Mouse (Mus musculus): ENCODE data around the gene Dlat. TPM values are rescaled to one million over a fixed set of nuclear protein-coding genes. Genes with fewer than 3 reads are reported as not detected.
A peak's percentile ranks its signal among the peaks of the same experiment; 100 is the strongest.

The Dlat gene
- 64.0 and 67.9 TPM in 2 replicates for polyA plus RNA-seq (2015; fragmentation: Nextera tagmentation; extraction: Ambion mirVana)

GRCm38 (mm10) chr9:50659392-50660217 is at the start of gene Dlat:
Gene Dlat (minus strand): TSS chr9:50659780.
- no peaks in the 10 kb centered on the region for H3K27me3 ChIP-seq (ENCODE audit: insufficient read depth, low read length)
- peaks cover 13% of the 10 kb centered on the region for H3K4me1 ChIP-seq (ENCODE audit: insufficient read depth, low read length)
- no peaks in the 10 kb centered on the region for H3K9me3 ChIP-seq (ENCODE audit: low read length)
- H3K36me3 ChIP-seq (ENCODE audit: insufficient read depth, low read length) = peaks cover 16% of the 10 kb centered on the region; the same call in 1 of the 2 replicates
- peak within 1 kb of the TSS; percentile 92 for H3K9ac ChIP-seq (replicated peaks; ENCODE audit: low read length)
- WGBS = under 1% methylated on average over 63 of the region's 63 CpGs
- peak within 1 kb of the TSS; percentile 93 for H3K4me3 ChIP-seq (ENCODE audit: low read length)
- H3K27ac ChIP-seq (ENCODE audit: low read length) = peak within 1 kb of the TSS; percentile 84
- peak within 1 kb of the TSS; percentile 63 for H3K4me2 ChIP-seq (replicated peaks; ENCODE audit: low read depth, low read length)
- ATAC-seq (ENCODE audit: low FRiP score, low TSS enrichment) = peak; percentile 94

GRCm38 (mm10) chr9:50709108-50709507 is 49.5 kb upstream of the Dlat start:
- ATAC-seq (ENCODE audit: low FRiP score, low TSS enrichment) = no peak
- H3K9me3 ChIP-seq (ENCODE audit: low read length) = no peaks in the 10 kb centered on the region
- H3K4me1 ChIP-seq (ENCODE audit: insufficient read depth, low read length) = no peaks in the 10 kb centered on the region
- H3K4me2 ChIP-seq (replicated peaks; ENCODE audit: low read depth, low read length) = no peak overlapping the region
- H3K27me3 ChIP-seq (ENCODE audit: insufficient read depth, low read length) = no peaks in the 10 kb centered on the region
- H3K4me3 ChIP-seq (ENCODE audit: low read length) = no peak overlapping the region
- no peak overlapping the region for H3K9ac ChIP-seq (replicated peaks; ENCODE audit: low read length)
- H3K36me3 ChIP-seq (ENCODE audit: insufficient read depth, low read length) = no peaks in the 10 kb centered on the region
- WGBS = 35% methylated on average over 2 of the region's 2 CpGs
- no peak overlapping the region for H3K27ac ChIP-seq (ENCODE audit: low read length)

- no peak overlapping the region for H3K27ac ChIP-seq (ENCODE audit: low read length)
- no peaks in the 10 kb centered on the region for H3K9me3 ChIP-seq (ENCODE audit: low read length)
- no peaks in the 10 kb centered on the region for H3K4me1 ChIP-seq (ENCODE audit: insufficient read depth, low read length)
- no peaks in the 10 kb centered on the region for H3K36me3 ChIP-seq (ENCODE audit: insufficient read depth, low read length)
- no peak overlapping the region for H3K9ac ChIP-seq (replicated peaks; ENCODE audit: low read length)
- H3K4me2 ChIP-seq (replicated peaks; ENCODE audit: low read depth, low read length) = no peak overlapping the region
- peaks cover 8% of the 10 kb centered on the region for H3K27me3 ChIP-seq (ENCODE audit: insufficient read depth, low read length)
- no peak overlapping the region for H3K4me3 ChIP-seq (ENCODE audit: low read length)
- 62% methylated on average over 6 of the region's 6 CpGs for WGBS
- no peak for ATAC-seq (ENCODE audit: low FRiP score, low TSS enrichment)
Measured at GRCm38 (mm10) chr9:50704907-50705306, 45.3 kb upstream of the Dlat start.

- no peak overlapping the region for H3K4me3 ChIP-seq (ENCODE audit: low read length)
- 55% methylated on average over 11 of the region's 11 CpGs for WGBS
- no peak for ATAC-seq (ENCODE audit: low FRiP score, low TSS enrichment)
- peaks cover 17% of the 10 kb centered on the region for H3K27me3 ChIP-seq (ENCODE audit: insufficient read depth, low read length)
- no peaks in the 10 kb centered on the region for H3K9me3 ChIP-seq (ENCODE audit: low read length)
- peaks cover 13% of the 10 kb centered on the region; the same call in 1 of the 2 replicates for H3K4me1 ChIP-seq (ENCODE audit: insufficient read depth, low read length)
- no peak overlapping the region for H3K27ac ChIP-seq (ENCODE audit: low read length)
- H3K4me2 ChIP-seq (replicated peaks; ENCODE audit: low read depth, low read length) = no peak overlapping the region
- no peaks in the 10 kb centered on the region for H3K36me3 ChIP-seq (ENCODE audit: insufficient read depth, low read length)
- H3K9ac ChIP-seq (replicated peaks; ENCODE audit: low read length) = no peak overlapping the region
Measured at GRCm38 (mm10) chr9:50700921-50701691, 41.5 kb upstream of the Dlat start.

- Histone ChIP-seq H3K9ac (replicated peaks; ENCODE audit: low read length) (peak overlapping the region; percentile 64), H3K27ac (ENCODE audit: low read length) (no peak overlapping the region), H3K4me2 (replicated peaks; ENCODE audit: low read depth, low read length) (peak overlapping the region; percentile 100), H3K9me3 (ENCODE audit: low read length) (no peaks in the 10 kb centered on the region), H3K4me3 (ENCODE audit: low read length) (peak overlapping the region; percentile 64), H3K27me3 (ENCODE audit: insufficient read depth, low read length) (peaks cover 17% of the 10 kb centered on the region), H3K4me1 (ENCODE audit: insufficient read depth, low read length) (peaks cover 16% of the 10 kb centered on the region; the same call in 1 of the 2 replicates), H3K36me3 (ENCODE audit: insufficient read depth, low read length) (no peaks in the 10 kb centered on the region)
- WGBS = under 1% methylated on average over 60 of the region's 70 CpGs
- peak; percentile 52; the same call in 1 of the 2 replicates for ATAC-seq (ENCODE audit: low FRiP score, low TSS enrichment)
Measured at GRCm38 (mm10) chr9:50698418-50699409, 39.1 kb upstream of the Dlat start.

GRCm38 (mm10) chr9:50697706-50698041 is 38.1 kb upstream of the Dlat start:
- Histone ChIP-seq H3K27ac (ENCODE audit: low read length) (no peak overlapping the region), H3K9me3 (ENCODE audit: low read length) (no peaks in the 10 kb centered on the region), H3K4me3 (ENCODE audit: low read length) (peak overlapping the region; percentile 39), H3K4me1 (ENCODE audit: insufficient read depth, low read length) (peaks cover 22% of the 10 kb centered on the region), H3K9ac (replicated peaks; ENCODE audit: low read length) (peak overlapping the region; percentile 58; the same call in 1 of the 2 replicates), H3K4me2 (replicated peaks; ENCODE audit: low read depth, low read length) (peak overlapping the region; percentile 100), H3K36me3 (ENCODE audit: insufficient read depth, low read length) (no peaks in the 10 kb centered on the region), H3K27me3 (ENCODE audit: insufficient read depth, low read length) (peaks cover 17% of the 10 kb centered on the region)
- peak; percentile 66 for ATAC-seq (ENCODE audit: low FRiP score, low TSS enrichment)
- 2% methylated on average over 12 of the region's 12 CpGs for WGBS

- no peak for ATAC-seq (ENCODE audit: low FRiP score, low TSS enrichment)
- Histone ChIP-seq H3K4me1 (ENCODE audit: insufficient read depth, low read length) (peaks cover 23% of the 10 kb centered on the region), H3K27me3 (ENCODE audit: insufficient read depth, low read length) (peaks cover 17% of the 10 kb centered on the region), H3K4me2 (replicated peaks; ENCODE audit: low read depth, low read length) (peak overlapping the region; percentile 100), H3K36me3 (ENCODE audit: insufficient read depth, low read length) (no peaks in the 10 kb centered on the region), H3K9ac (replicated peaks; ENCODE audit: low read length) (peak overlapping the region; percentile 58; the same call in 1 of the 2 replicates), H3K27ac (ENCODE audit: low read length) (no peak overlapping the region), H3K4me3 (ENCODE audit: low read length) (peak overlapping the region; percentile 39), H3K9me3 (ENCODE audit: low read length) (no peaks in the 10 kb centered on the region)
- 63% methylated on average over 12 of the region's 12 CpGs for WGBS
Measured at GRCm38 (mm10) chr9:50696851-50697705, 37.5 kb upstream of the Dlat start.

- no peaks in the 10 kb centered on the region for H3K9me3 ChIP-seq (ENCODE audit: low read length)
- WGBS = 89% methylated on average over 6 of the region's 6 CpGs
- no peak overlapping the region for H3K27ac ChIP-seq (ENCODE audit: low read length)
- no peak overlapping the region for H3K9ac ChIP-seq (replicated peaks; ENCODE audit: low read length)
- no peak for ATAC-seq (ENCODE audit: low FRiP score, low TSS enrichment)
- peaks cover 23% of the 10 kb centered on the region for H3K4me1 ChIP-seq (ENCODE audit: insufficient read depth, low read length)
- no peak overlapping the region for H3K4me2 ChIP-seq (replicated peaks; ENCODE audit: low read depth, low read length)
- H3K36me3 ChIP-seq (ENCODE audit: insufficient read depth, low read length) = no peaks in the 10 kb centered on the region
- H3K4me3 ChIP-seq (ENCODE audit: low read length) = no peak overlapping the region
- peaks cover 12% of the 10 kb centered on the region for H3K27me3 ChIP-seq (ENCODE audit: insufficient read depth, low read length)
Measured at GRCm38 (mm10) chr9:50695153-50695552, 35.6 kb upstream of the Dlat start.
